Mouse (Mus musculus) ovary, postnatal 36 days (tissue): ENCODE data around the gene Cct2.
"Not testable (repeated sequence)": the region's sequence is repeated elsewhere in the genome, so short reads cannot be mapped to it uniquely, and the experiment has no call there.

ENCODE experiments used
- DNase-seq: peaks from one replicate; pipeline ENCODE4 v3.0.0; 2022; ENCODE audit warnings: low spot score, mixed read lengths

Cct2 gene

GRCm38 (mm10) chr10:117055668-117056067 lies 7.9 kb downstream of the Cct2 start:
- no peak for DNase-seq

GRCm38 (mm10) chr10:117049961-117050597 lies 13.5 kb downstream of the Cct2 start:
- no peak for DNase-seq

GRCm38 (mm10) chr10:117049253-117049652 lies 14.4 kb downstream of the Cct2 start:
- no peak for DNase-seq

- no peak for DNase-seq
Measured at GRCm38 (mm10) chr10:117045175-117046056, 18.2 kb downstream of the Cct2 start, which contains the start of gene Lrrc10. Gene Lrrc10, plus strand, starts transcription at chr10:117045341.

- not testable (repeated sequence) for DNase-seq
Measured at GRCm38 (mm10) chr10:117043497-117044166, 20.0 kb downstream of the Cct2 start.

DNA sequence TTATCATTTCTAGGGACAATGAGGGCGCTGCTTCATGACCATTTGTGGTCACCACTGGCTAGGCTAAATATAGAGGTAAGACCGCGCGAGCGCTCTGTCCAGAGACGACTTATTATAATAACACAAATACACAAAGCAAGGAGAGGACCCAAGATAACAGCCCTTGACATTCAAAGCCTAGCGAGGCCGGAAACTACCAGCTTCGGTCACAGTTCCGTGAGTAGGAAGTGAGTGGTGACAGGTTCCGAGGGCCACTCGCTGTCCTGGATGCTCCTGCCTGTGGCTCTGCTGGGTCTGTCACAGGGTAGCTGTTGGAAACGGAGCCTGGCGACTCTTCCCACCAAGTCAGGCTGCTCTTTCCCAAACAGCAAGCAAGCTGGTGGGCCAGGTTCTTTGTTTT lies 21.3 kb downstream of the Cct2 start:
- no peak for DNase-seq

- DNase-seq, result no peak
Measured at GRCm38 (mm10) chr10:117040355-117040754, 23.3 kb downstream of the Cct2 start.

DNA sequence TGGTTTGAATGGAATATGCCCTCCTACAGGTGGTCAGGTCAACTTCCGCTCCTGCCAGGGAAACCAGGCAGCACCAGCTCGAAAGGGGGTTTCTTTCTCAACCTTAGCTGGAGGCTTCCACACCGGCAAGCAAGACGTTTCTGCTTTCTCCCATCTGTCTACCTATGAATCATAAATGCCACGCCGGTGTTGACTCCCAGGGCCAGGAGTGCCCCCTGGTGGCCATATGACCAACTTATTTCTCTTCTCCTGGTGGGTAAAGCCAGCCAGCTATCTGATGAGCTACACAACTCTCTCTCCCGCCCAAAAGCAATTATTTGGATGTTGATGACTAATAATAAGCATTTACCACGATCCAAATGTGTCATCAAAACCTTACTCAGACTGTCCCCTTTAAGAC lies 29.8 kb downstream of the Cct2 start:
- DNase-seq, result peak; percentile 69

DNA sequence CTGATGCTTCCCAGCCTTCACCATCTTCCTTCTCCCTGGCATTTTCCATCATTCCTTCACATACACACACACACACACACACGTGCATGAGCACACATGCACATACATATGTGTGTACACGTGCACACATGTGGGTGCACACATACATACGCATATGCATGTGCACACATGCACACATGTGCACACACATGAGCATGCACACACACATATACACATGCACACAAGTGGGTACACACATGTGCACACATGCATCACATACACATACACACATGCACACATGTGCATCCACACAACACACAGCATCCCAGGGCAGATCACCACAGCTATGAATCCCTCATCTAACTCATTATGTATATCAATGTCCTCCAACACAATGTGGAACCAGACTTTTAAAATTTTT lies 32.5 kb downstream of the Cct2 start:
- DNase-seq, result no peak

DNA sequence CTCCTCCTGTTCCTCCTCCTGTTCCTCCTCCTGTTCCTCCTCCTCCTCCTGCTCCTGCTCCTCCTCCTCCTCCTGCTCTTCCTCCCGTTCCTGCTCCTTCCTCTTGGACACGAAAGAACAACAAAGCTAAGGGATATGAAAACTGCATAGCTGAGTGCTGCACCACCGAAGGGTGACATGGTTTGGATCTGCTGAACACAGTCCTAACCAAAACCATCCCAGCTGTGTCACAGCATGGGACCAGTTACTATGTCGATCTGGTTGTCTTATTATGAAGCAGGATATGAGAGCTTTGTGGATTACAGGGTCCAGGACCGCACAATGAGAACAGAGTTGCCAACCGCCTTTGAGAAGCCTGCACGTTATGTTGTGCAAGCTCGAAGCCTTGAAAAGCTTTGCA lies 37.4 kb downstream of the Cct2 start:
- no peak for DNase-seq

- DNase-seq, result not testable (repeated sequence)
Measured at GRCm38 (mm10) chr10:117025776-117026175, 37.8 kb downstream of the Cct2 start.

- no peak for DNase-seq
Measured at GRCm38 (mm10) chr10:117023693-117024092, 39.9 kb downstream of the Cct2 start.

DNA sequence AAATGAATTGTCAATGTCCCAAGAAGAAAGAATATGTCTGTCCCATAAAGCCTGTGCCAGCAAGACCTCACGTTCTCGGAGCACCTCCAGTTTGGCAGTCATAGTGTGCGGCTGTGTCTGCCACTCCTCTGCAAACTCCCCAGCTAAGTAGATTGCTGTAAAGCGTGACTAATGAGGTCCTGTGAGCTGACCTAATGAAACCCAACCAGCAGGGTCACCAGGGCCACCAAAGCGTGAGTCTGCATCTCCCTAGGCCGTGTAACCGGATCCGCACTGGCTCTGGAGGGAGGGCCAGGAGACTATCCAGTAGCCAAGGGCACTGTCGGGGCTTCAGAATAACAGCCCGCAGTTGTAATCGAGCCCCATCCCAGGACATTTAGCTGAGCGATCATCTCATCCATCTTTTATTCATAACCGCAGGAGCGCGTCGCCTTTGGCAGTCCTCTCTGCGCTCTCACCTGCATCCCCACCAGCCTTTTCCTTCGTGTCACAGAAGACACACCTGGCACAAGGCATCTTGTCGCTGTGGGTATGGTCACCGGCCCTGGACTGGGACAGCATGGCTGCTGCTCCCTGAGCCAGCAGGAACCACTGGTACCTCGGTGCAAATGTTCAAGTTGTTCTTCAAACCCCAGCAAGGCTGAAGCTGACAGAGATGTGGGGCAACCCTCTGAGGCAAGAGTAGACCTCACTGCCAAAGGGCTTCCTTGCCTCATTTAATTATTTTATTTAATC lies 42.4 kb downstream of the Cct2 start:
- DNase-seq, result no peak

DNA sequence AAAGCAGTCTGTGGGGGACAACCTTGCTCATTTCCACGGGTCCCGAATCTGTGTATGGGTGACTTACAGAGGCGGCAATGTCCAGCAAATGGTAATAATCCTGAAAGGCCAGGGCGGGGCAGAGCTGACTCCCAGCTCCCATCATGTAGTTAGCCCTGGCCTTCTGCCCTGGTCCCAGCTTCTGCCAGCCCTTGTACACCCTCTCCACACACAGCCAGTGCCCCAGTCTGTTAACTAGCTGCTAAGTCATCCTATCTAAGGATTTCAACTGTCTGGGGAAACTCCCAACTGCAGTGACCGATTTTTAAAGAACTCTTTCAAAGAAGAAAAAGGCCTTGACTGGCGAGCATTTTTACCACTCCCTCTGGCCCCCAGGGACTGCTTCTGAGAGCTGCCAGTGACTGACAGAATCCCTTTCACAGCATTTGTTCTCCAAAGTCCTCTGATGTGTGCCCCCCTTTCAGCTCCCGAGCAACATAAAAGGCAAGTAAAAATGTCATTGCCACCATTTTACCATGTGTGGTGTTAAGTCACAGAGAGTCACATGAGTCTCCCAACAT lies 45.3 kb downstream of the Cct2 start:
- DNase-seq, result no peak

DNA sequence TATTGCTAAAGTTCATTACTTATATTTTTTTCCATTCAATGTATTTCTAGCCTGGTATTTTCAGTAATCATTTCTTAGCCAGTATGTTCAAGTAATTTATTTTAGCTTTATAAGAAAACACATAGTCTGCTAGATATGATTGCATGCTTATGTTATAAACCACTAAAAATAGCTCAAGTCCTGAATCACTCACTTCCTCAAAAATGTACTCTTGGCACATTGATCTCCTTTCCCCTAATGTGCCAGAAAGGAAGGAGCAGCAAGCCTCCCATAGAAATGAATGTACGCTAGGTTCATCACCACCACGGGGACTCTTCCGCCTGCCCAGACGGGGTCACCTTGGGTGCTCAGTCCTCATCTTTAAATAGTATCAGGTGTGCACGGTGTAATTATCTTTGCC lies 49.0 kb downstream of the Cct2 start:
- DNase-seq, result no peak

DNA sequence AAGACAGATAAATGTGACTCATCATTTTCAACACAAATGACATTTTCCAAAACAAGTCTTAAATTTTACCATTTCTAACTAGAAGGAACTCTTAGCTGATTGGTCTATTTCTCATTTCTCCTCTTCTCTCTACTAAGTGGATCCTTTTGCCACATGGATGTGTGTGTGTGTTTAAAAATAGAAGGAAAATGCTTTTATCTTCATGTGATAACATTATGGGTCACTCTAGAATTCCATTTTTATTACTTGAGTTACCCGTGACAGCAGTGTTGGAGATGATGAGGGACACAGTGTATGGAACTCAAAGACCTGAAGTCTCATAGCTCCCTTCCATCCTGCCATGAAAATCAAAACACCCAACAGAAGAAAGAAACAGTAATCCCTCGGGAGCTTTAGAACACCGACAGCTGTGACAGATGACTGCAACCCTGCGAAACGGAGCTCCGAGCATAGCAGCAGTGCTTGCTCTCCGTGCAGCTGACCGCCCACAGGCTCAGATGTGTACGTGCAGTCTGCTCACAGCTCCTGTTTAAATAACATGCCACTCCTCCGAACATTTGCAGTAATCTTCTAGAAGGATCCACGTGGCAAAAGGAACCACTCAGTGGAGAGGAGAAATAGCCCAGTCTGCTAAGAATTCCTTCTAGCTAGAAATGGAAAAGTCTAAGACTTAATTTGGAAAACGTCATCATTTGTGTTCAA lies 49.8 kb downstream of the Cct2 start:
- DNase-seq, result no peak

GRCm38 (mm10) chr10:117011047-117011446 lies 52.6 kb downstream of the Cct2 start:
- DNase-seq, result no peak

- no peak for DNase-seq
Measured at GRCm38 (mm10) chr10:117009691-117010090, 53.9 kb downstream of the Cct2 start.

DNA sequence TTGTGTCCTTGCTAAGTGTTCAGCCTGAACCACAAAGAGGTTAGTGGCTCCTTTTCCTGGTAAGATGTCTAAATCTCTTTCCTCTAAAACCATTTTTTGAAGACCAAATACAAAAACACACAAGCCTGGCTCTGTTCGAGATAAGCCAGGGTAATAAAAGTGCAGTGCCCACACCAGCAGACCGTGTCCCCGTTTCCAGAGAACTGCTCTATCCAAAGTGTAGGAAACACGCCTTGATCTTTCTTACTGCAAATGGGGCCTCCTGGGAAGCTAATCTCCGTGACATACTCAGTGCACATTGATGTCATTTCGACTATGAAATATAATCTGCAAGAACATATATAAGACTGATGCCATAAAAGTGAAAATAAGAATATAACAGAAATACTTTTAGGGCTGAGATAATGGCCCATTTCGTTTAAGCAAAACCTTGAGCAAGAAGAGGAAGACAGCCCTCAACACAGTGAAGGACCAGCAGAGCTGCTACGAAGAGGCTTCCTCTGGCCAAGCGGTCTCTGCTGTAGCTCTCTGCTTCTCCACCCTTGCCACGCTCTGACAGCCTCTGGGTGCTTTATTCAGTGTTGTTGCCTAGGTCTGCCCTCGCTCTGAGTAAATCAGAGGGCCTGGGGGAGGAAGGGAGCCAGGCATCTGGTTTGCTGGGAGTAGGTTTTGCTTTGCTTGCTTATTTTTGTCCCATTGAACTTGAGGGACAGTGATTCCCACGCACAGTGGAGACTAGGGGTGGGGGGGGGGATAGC lies 57.7 kb downstream of the Cct2 start:
- DNase-seq, result no peak

GRCm38 (mm10) chr10:117004695-117005094 lies 58.9 kb downstream of the Cct2 start:
- no peak for DNase-seq
